ENCODE assay signal across 8 mouse cellular contexts in the genomic region with DNA sequence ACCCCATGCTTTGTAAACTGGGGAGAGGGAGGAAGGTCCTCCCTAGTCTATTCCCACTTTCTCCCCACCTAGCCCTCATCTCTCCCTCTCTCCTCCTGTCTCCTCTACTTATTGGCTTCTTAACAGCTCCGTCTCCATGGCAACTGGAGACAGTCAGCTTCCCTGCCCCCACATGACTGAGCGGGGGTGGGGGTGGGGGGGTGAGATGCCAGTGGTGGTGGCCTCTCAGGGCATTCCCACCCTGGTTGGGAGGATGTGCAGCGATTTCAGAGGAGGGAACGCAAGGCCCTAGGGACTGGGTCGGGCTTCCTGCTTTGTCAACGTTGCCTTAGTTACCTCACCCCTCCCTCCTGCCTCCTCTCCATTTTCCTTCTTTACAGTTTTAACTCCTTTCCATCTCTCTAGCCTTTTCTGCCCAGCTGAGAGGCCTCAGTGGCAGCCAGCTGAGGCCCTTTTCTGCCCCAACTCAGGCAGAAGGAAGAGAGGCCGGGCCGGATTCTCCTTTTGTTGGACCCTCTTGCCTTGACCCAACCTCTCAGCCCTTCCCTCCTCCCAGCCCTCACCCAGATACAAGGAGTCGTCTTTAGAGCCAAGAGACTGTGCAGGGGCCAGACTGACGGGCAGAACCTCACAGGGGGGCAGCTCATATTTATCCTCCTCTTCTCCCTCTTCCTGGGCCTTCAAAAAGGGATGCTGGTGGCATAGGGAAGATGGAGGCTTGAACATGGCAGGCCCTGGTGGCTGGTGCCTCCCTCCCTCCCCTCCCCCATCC. TPM values are rescaled to one million over a fixed set of nuclear protein-coding genes. Genes with fewer than 3 reads are reported as not detected.
DNase-seq lines count a peak whose midpoint lies in the region; ATAC-seq lines count a peak whose summit lies in the region.

No protein-coding gene starts in this region.

- H3K4me2 ChIP-seq in midbrain, embryonic 14.5 days (ENCODE audit: low read length), result peak overlapping the region; percentile 44

- H3K4me3 ChIP-seq in midbrain, embryonic 14.5 days (replicated peaks; ENCODE audit: low read depth, low read length), result no peak overlapping the region

- peak overlapping the region; percentile 96 for H3K27ac ChIP-seq in midbrain, embryonic 14.5 days (replicated peaks; ENCODE audit: low read depth, low read length)

- 2% methylated on average over 10 of the region's 10 CpGs for WGBS in midbrain, embryonic 14.5 days

- peaks cover 34% of the 10 kb centered on the region for H3K4me1 ChIP-seq in midbrain, embryonic 14.5 days (ENCODE audit: control insufficient read depth, insufficient read depth, low read length)

- H3K36me3 ChIP-seq in midbrain, embryonic 14.5 days (ENCODE audit: control insufficient read depth, insufficient read depth, low read length), result no peaks in the 10 kb centered on the region

- H3K9me3 ChIP-seq in midbrain, embryonic 14.5 days (ENCODE audit: control insufficient read depth, low read length), result no peaks in the 10 kb centered on the region

- H3K27me3 ChIP-seq in midbrain, embryonic 14.5 days (ENCODE audit: control insufficient read depth, insufficient read depth, low read length), result no peaks in the 10 kb centered on the region

- H3K9ac ChIP-seq in midbrain, embryonic 14.5 days (replicated peaks; ENCODE audit: low read length), result no peak overlapping the region; the same call in 1 of the 2 replicates

- peak; percentile 86 to 88 for DNase-seq in cerebellum, postnatal 10 days
- DNase-seq in cerebellum, adult 11-12 months, result no peak
- DNase-seq in embryo, embryonic 10.5 days (ENCODE audit: low spot score), result peak; percentile 84
- DNase-seq in heart, adult 8-10 months (ENCODE audit: low spot score), result peak; percentile 55
- peak; percentile 58 for DNase-seq in kidney, postnatal 14 days
- DNase-seq in midbrain, embryonic 14.5 days, result peak; percentile 96
- peak; percentile 18 for DNase-seq in yolk sac, embryonic 10.5 days (ENCODE audit: low spot score)
- no peak for DNase-seq in thymus, postnatal 14 days

- ATAC-seq in midbrain, embryonic 14.5 days (ENCODE audit: low FRiP score, low TSS enrichment), result peak; percentile 89

RNA-seq across cellular contexts. Expression of gene Sh2d6, which starts 1.4 kb away (rescaled TPM):
- total RNA-seq in heart, adult 8-10 months (2022), result not detected
- polyA plus RNA-seq in midbrain, embryonic 14.5 days (2014; fragmentation: Nextera tagmentation; extraction: Ambion mirVana), result 0.98 and 1.1 TPM in 2 replicates

RNA-seq across cellular contexts. Expression of gene Capg, which starts 24.1 kb away (rescaled TPM):
- total RNA-seq in heart, adult 8-10 months (2022), result 10 to 100 TPM in 1 of 4 experiments, 1 to 10 TPM in 3; 7.5 to 11.8 (median 9.2) TPM
- 3.3 and 8.6 TPM in 2 replicates for polyA plus RNA-seq in midbrain, embryonic 14.5 days (2014; fragmentation: Nextera tagmentation; extraction: Ambion mirVana)

Comparison
In these comparisons a context has a peak if more than half of its experiments do, and no peak if none do; other contexts are left out.
1. DNase-seq: peak in cerebellum, postnatal 10 days (2 of 2), embryo, embryonic 10.5 days (single experiment), heart, adult 8-10 months (single experiment), kidney, postnatal 14 days (single experiment), midbrain, embryonic 14.5 days (single experiment) and yolk sac, embryonic 10.5 days (single experiment); none in cerebellum, adult 11-12 months (single experiment) and thymus, postnatal 14 days (single experiment).